Mouse (Mus musculus) cerebellum, adult 2 months (tissue): ENCODE measurements around the gene Lama1. TPM values are rescaled to one million over a fixed set of nuclear protein-coding genes. Genes with fewer than 3 reads are reported as not detected.

ENCODE experiments used
- DNase-seq, 2 experiments: peaks; one replicate each; pipeline ENCODE4 v3.0.0; 2021
- H3K27ac ChIP-seq: fragments of 200-500 bp; 2 replicates; pipeline ENCODE4 v1.5.1; 2012; ENCODE audit warnings: low read length, control low read depth, inconsistent platforms; ENCODE audit not compliant: insufficient read depth
- H3K27me3 ChIP-seq: fragments of 200-500 bp; 2 replicates; pipeline ENCODE4 v1.6.1; 2012; ENCODE audit warnings: inconsistent platforms, mild to moderate bottlenecking, low read length, moderate library complexity; ENCODE audit not compliant: control insufficient read depth, insufficient read depth
- H3K4me1 ChIP-seq: fragments of 200-500 bp; 2 replicates; pipeline ENCODE4 v1.6.1; 2011; ENCODE audit warnings: low read length; ENCODE audit not compliant: control insufficient read depth, insufficient read depth
- H3K4me3 ChIP-seq: fragments of 200-500 bp; replicated peaks from 2 replicates; pipeline ENCODE3; 2011; ENCODE audit warnings: mild to moderate bottlenecking, low read depth, low read length, control low read depth; ENCODE audit not compliant: insufficient read depth
- CTCF ChIP-seq: fragments of 200-500 bp; IDR thresholded peaks from 2 replicates; pipeline ENCODE4 v1.5.1; 2011; ENCODE audit warnings: low read depth, mild to moderate bottlenecking, control low read depth, low read length, moderate library complexity, borderline replicate concordance; ENCODE audit not compliant: insufficient read depth
- POLR2A ChIP-seq: fragments of 200-500 bp; IDR thresholded peaks from 2 replicates; pipeline ENCODE4 v1.6.1; 2011; ENCODE audit warnings: low read length, control low read depth, borderline replicate concordance; ENCODE audit not compliant: insufficient read depth
- WGBS: fragments of 180-500 bp; shearing (Covaris S2); methylation state at CpG from one replicate; pipeline ENCODE4 v1.1.7; 2018; 5-methylcytosine and 5-hydroxymethylcytosine counted together
- polyA plus RNA-seq: library from polyadenylated mRNA; depleted of rRNA; stranded (reverse); fragments of >200 nt; gene quantifications from 2 replicates; pipeline ENCODE4 v1.2.3, GENCODE M21; 2012

Gene Lama1
- polyA plus RNA-seq, 1 experiment = 1.9 TPM

GRCm38 (mm10) chr17:67702941-67703340, 5.9 kb downstream of the Lama1 start:
- DNase-seq = peak; percentile 13 to 37
- WGBS = 12% methylated on average over 3 of the region's 3 CpGs
- Histone ChIP-seq H3K4me1 (no peaks in the 10 kb centered on the region; the same call in 1 of the 2 replicates), H3K4me3 (no peak overlapping the region), H3K27ac (no peak overlapping the region), H3K27me3 (no peaks in the 10 kb centered on the region; the same call in 1 of the 2 replicates)
- TF ChIP-seq CTCF (no peak), POLR2A (no peak)

- Histone ChIP-seq H3K4me1 (no peaks in the 10 kb centered on the region; the same call in 1 of the 2 replicates), H3K27ac (no peak overlapping the region), H3K27me3 (no peaks in the 10 kb centered on the region), H3K4me3 (no peak overlapping the region)
- DNase-seq = no peak
- TF ChIP-seq POLR2A = no peak
- TF ChIP-seq CTCF = no peak
- WGBS = 93% methylated on average over 10 of the region's 10 CpGs
These were observed 8.1 kb downstream of the Lama1 start for GRCm38 (mm10) chr17:67705035-67705769.

GRCm38 (mm10) chr17:67706372-67706771, 9.3 kb downstream of the Lama1 start:
- Histone ChIP-seq H3K4me1 (no peaks in the 10 kb centered on the region; the same call in 1 of the 2 replicates), H3K27me3 (no peaks in the 10 kb centered on the region), H3K4me3 (no peak overlapping the region), H3K27ac (no peak overlapping the region)
- DNase-seq = no peak
- 96% methylated on average over 5 of the region's 5 CpGs for WGBS
- TF ChIP-seq POLR2A (no peak), CTCF (no peak)

GRCm38 (mm10) chr17:67707793-67708364, 10.8 kb downstream of the Lama1 start:
- no peak overlapping the region for H3K27ac ChIP-seq
- TF ChIP-seq CTCF (no peak), POLR2A (no peak)
- no peak for DNase-seq
- no peak overlapping the region for H3K4me3 ChIP-seq
- no peaks in the 10 kb centered on the region for H3K27me3 ChIP-seq
- 51% methylated on average over 13 of the region's 13 CpGs for WGBS
- no peaks in the 10 kb centered on the region; the same call in 1 of the 2 replicates for H3K4me1 ChIP-seq

- Histone ChIP-seq H3K27me3 (no peaks in the 10 kb centered on the region), H3K4me3 (no peak overlapping the region), H3K4me1 (no peaks in the 10 kb centered on the region), H3K27ac (no peak overlapping the region)
- WGBS = 63% methylated on average over 6 of the region's 6 CpGs
- no peak for DNase-seq
- TF ChIP-seq POLR2A = no peak
- no peak for TF ChIP-seq CTCF
These were observed 13.3 kb downstream of the Lama1 start for GRCm38 (mm10) chr17:67710377-67710781.

DNA sequence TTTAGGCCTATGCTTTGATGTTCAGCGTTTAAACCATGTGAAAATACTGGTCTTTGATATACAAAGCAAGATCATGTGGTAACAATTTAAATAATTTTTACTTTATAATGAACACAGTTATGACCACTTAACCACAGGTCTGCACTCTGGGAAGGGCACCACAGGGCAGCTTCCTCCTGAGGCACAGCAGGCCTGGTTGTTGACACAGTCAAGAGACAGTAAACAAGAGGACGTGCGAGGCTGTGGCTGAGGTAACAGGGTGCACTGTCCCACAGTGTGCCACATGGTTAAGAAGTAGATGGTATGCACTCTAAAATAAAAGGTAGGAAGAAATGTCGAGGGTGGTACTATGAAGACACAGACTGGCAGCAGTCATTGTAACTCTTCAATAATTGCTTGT, 14.3 kb downstream of the Lama1 start:
- 82% methylated on average over 4 of the region's 4 CpGs for WGBS
- TF ChIP-seq CTCF (no peak), POLR2A (no peak)
- no peak overlapping the region for H3K27ac ChIP-seq
- DNase-seq = no peak
- H3K4me3 ChIP-seq = no peak overlapping the region
- H3K4me1 ChIP-seq = no peaks in the 10 kb centered on the region
- no peaks in the 10 kb centered on the region for H3K27me3 ChIP-seq

DNA sequence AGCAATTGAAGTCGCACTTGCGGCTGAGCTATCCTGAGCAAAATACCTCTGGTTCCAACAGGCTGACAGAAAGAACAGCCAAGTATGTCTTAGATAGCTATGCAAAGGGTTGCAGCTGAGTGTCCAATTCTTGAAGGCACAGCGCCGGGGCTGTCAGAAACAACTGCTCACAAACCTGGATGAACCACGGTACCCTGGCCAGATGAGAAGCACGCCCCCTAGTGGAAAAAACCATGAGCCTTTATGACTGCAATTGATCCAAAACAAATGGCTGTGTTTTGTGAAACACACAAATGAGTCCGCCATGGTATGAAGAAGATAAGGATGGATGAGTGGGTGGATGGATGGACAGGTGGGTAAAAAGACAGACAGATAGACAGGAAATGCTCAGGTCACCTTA, 15.9 kb downstream of the Lama1 start:
- H3K27me3 ChIP-seq = no peaks in the 10 kb centered on the region
- H3K4me1 ChIP-seq = no peaks in the 10 kb centered on the region
- WGBS = 76% methylated on average over 7 of the region's 7 CpGs
- H3K27ac ChIP-seq = no peak overlapping the region
- no peak for DNase-seq
- no peak overlapping the region for H3K4me3 ChIP-seq
- TF ChIP-seq POLR2A (no peak), CTCF (no peak)

GRCm38 (mm10) chr17:67715466-67715865, 18.4 kb downstream of the Lama1 start:
- WGBS = 79% methylated on average over 19 of the region's 19 CpGs

More at GRCm38 (mm10) chr17:67715466-67715865, 18.4 kb downstream of the Lama1 start:
- H3K4me1 ChIP-seq = no peaks in the 10 kb centered on the region
- H3K4me3 ChIP-seq = no peak overlapping the region
- no peak overlapping the region for H3K27ac ChIP-seq
- TF ChIP-seq POLR2A (no peak), CTCF (no peak)
- no peak for DNase-seq
- H3K27me3 ChIP-seq = no peaks in the 10 kb centered on the region
